Mouse (Mus musculus) midbrain, embryonic 13.5 days (tissue): ENCODE data around the gene 5330417C22Rik. TPM values are rescaled to one million over a fixed set of nuclear protein-coding genes. Genes with fewer than 3 reads are reported as not detected.
A peak's percentile ranks its signal among the peaks of the same experiment; 100 is the strongest.

ENCODE experiments used
- ATAC-seq: fragments of 200-750 bp; cut with Nextera tagmentation; 2 replicates; pipeline ENCODE4 v1.8.0; 2017; ENCODE audit warnings: mild to moderate bottlenecking, moderate TSS enrichment, moderate library complexity
- H3K27ac ChIP-seq: fragments of 300-500 bp; sonication (generic); 2 replicates; pipeline ENCODE4 v1.5.1; 2015; ENCODE audit warnings: inconsistent platforms, mild to moderate bottlenecking, moderate library complexity
- H3K27me3 ChIP-seq: fragments of 300-500 bp; sonication (generic); 2 replicates; pipeline ENCODE4 v1.6.1; 2015; ENCODE audit warnings: mild to moderate bottlenecking, inconsistent platforms
- H3K36me3 ChIP-seq: fragments of 300-500 bp; sonication (generic); 2 replicates; pipeline ENCODE4 v1.6.1; 2015; ENCODE audit warnings: mild to moderate bottlenecking, inconsistent platforms
- H3K4me1 ChIP-seq: fragments of 300-500 bp; sonication (generic); replicated peaks from 2 replicates; pipeline ENCODE4 v1.6.1; 2015; ENCODE audit warnings: inconsistent platforms
- H3K4me2 ChIP-seq: fragments of 300-500 bp; sonication (generic); replicated peaks from 2 replicates; pipeline ENCODE4 v1.6.1; 2015; ENCODE audit warnings: moderate library complexity, mild to moderate bottlenecking, inconsistent platforms
- H3K4me3 ChIP-seq: fragments of 300-500 bp; sonication (generic); replicated peaks from 2 replicates; pipeline ENCODE4 v1.5.1; 2015; ENCODE audit warnings: mild to moderate bottlenecking, inconsistent platforms
- H3K9ac ChIP-seq: fragments of 300-500 bp; sonication (generic); replicated peaks from 2 replicates; pipeline ENCODE4 v1.6.1; 2015; ENCODE audit warnings: mild to moderate bottlenecking, inconsistent platforms
- H3K9me3 ChIP-seq: fragments of 300-500 bp; sonication (generic); 2 replicates; pipeline ENCODE4 v1.6.1; 2016; ENCODE audit warnings: mild to moderate bottlenecking, inconsistent platforms
- WGBS: fragments of 180-500 bp; shearing (Covaris S2); methylation state at CpG from one replicate; pipeline ENCODE4 v1.1.7; 2015; 5-methylcytosine and 5-hydroxymethylcytosine counted together
- polyA plus RNA-seq: library from polyadenylated mRNA; unstranded; fragments of >200 nt; fragmentation: Nextera tagmentation; extraction: Ambion mirVana; gene quantifications from 2 replicates; pipeline ENCODE4 v1.2.1, GENCODE M21; 2015

5330417C22Rik gene
- polyA plus RNA-seq, 1 experiment from 2014 or later, result 7.5 TPM

GRCm38 (mm10) chr3:108562133-108562730 is 25.9 kb upstream of the 5330417C22Rik start, which contains the start of gene Tmem167b:
Gene Tmem167b, minus strand, starts transcription at chr3:108562466.
- Histone ChIP-seq H3K9ac (peak within 1 kb of the TSS; percentile 83), H3K36me3 (peaks cover 30% of the 10 kb centered on the region), H3K27me3 (no peaks in the 10 kb centered on the region), H3K9me3 (no peaks in the 10 kb centered on the region), H3K4me1 (peaks cover 20% of the 10 kb centered on the region), H3K27ac (peak within 1 kb of the TSS; percentile 93), H3K4me2 (peak within 1 kb of the TSS; percentile 75), H3K4me3 (peak within 1 kb of the TSS; percentile 86)
- ATAC-seq, result peak; percentile 99
- WGBS, result under 1% methylated on average over 45 of the region's 45 CpGs

- H3K36me3 ChIP-seq, result peaks cover 35% of the 10 kb centered on the region
- H3K27me3 ChIP-seq, result no peaks in the 10 kb centered on the region
- no peak overlapping the region for H3K4me2 ChIP-seq
- no peak overlapping the region for H3K27ac ChIP-seq
- no peaks in the 10 kb centered on the region for H3K9me3 ChIP-seq
- H3K4me3 ChIP-seq, result no peak overlapping the region
- 93% methylated on average over 4 of the region's 4 CpGs for WGBS
- H3K4me1 ChIP-seq, result peaks cover 24% of the 10 kb centered on the region
- no peak overlapping the region for H3K9ac ChIP-seq
- ATAC-seq, result no peak
Observed at GRCm38 (mm10) chr3:108557888-108558287, 21.6 kb upstream of the 5330417C22Rik start.

GRCm38 (mm10) chr3:108554587-108555312 is 18.4 kb upstream of the 5330417C22Rik start:
- peak overlapping the region; percentile 93 for H3K27ac ChIP-seq
- H3K4me2 ChIP-seq, result peak overlapping the region; percentile 72
- no peaks in the 10 kb centered on the region for H3K27me3 ChIP-seq
- H3K4me3 ChIP-seq, result peak overlapping the region; percentile 74
- peaks cover 29% of the 10 kb centered on the region for H3K36me3 ChIP-seq
- ATAC-seq, result peak; percentile 96
- H3K4me1 ChIP-seq, result peaks cover 8% of the 10 kb centered on the region
- peak overlapping the region; percentile 94 for H3K9ac ChIP-seq
- 20% methylated on average over 20 of the region's 22 CpGs for WGBS
- no peaks in the 10 kb centered on the region for H3K9me3 ChIP-seq

- Histone ChIP-seq H3K27me3 (no peaks in the 10 kb centered on the region), H3K4me3 (peak overlapping the region; percentile 74), H3K9me3 (no peaks in the 10 kb centered on the region), H3K36me3 (peaks cover 23% of the 10 kb centered on the region), H3K27ac (peak overlapping the region; percentile 93), H3K4me2 (peak overlapping the region; percentile 72), H3K4me1 (peaks cover 8% of the 10 kb centered on the region), H3K9ac (peak overlapping the region; percentile 94)
- ATAC-seq, result peak; percentile 80
- WGBS, result under 1% methylated on average over 36 of the region's 42 CpGs
Observed at GRCm38 (mm10) chr3:108554111-108554561, 17.8 kb upstream of the 5330417C22Rik start.

- WGBS, result 84% methylated on average over 11 of the region's 11 CpGs
- no peaks in the 10 kb centered on the region for H3K36me3 ChIP-seq
- H3K4me2 ChIP-seq, result no peak overlapping the region
- no peak overlapping the region for H3K27ac ChIP-seq
- H3K4me3 ChIP-seq, result no peak overlapping the region
- no peaks in the 10 kb centered on the region for H3K9me3 ChIP-seq
- no peak overlapping the region for H3K9ac ChIP-seq
- H3K4me1 ChIP-seq, result peaks cover 5% of the 10 kb centered on the region; the same call in 1 of the 2 replicates
- no peaks in the 10 kb centered on the region for H3K27me3 ChIP-seq
- no peak for ATAC-seq
Observed at GRCm38 (mm10) chr3:108542299-108542698, 6.0 kb upstream of the 5330417C22Rik start.

GRCm38 (mm10) chr3:108537303-108537702 is 967 bp upstream of the 5330417C22Rik start:
- peaks cover 17% of the 10 kb centered on the region for H3K4me1 ChIP-seq
- ATAC-seq, result peak; percentile 55
- H3K9me3 ChIP-seq, result no peaks in the 10 kb centered on the region
- peak overlapping the region; percentile 46; the same call in 1 of the 2 replicates for H3K27ac ChIP-seq
- H3K4me3 ChIP-seq, result peak overlapping the region; percentile 22
- peaks cover 6% of the 10 kb centered on the region; the same call in 1 of the 2 replicates for H3K27me3 ChIP-seq
- H3K4me2 ChIP-seq, result peak overlapping the region; percentile 90
- 6% methylated on average over 17 of the region's 17 CpGs for WGBS
- H3K36me3 ChIP-seq, result no peaks in the 10 kb centered on the region
- H3K9ac ChIP-seq, result no peak overlapping the region

GRCm38 (mm10) chr3:108535896-108536516 is 330 bp downstream of the 5330417C22Rik start:
- ATAC-seq, result peak; percentile 10; the same call in 1 of the 2 replicates
- 6% methylated on average over 15 of the region's 15 CpGs for WGBS
- Histone ChIP-seq H3K4me2 (peak overlapping the region; percentile 90), H3K27ac (peak overlapping the region; percentile 72), H3K36me3 (no peaks in the 10 kb centered on the region), H3K27me3 (peaks cover 6% of the 10 kb centered on the region; the same call in 1 of the 2 replicates), H3K4me3 (peak overlapping the region; percentile 54), H3K9ac (peak overlapping the region; percentile 57), H3K9me3 (no peaks in the 10 kb centered on the region), H3K4me1 (peaks cover 17% of the 10 kb centered on the region)

- Histone ChIP-seq H3K4me3 (no peak within 1 kb of the TSS), H3K27ac (no peak within 1 kb of the TSS), H3K9me3 (no peaks in the 10 kb centered on the region), H3K27me3 (peaks cover 6% of the 10 kb centered on the region; the same call in 1 of the 2 replicates), H3K36me3 (no peaks in the 10 kb centered on the region), H3K9ac (no peak within 1 kb of the TSS), H3K4me2 (no peak within 1 kb of the TSS), H3K4me1 (peaks cover 17% of the 10 kb centered on the region)
- WGBS, result 91% methylated on average over 6 of the region's 6 CpGs
- ATAC-seq, result no peak
Observed at GRCm38 (mm10) chr3:108533951-108534350, 2.4 kb downstream of the 5330417C22Rik start, which contains the start of gene 1700013F07Rik. Gene 1700013F07Rik, plus strand, starts transcription at chr3:108534150.

GRCm38 (mm10) chr3:108533114-108533885 is 3.0 kb downstream of the 5330417C22Rik start:
- Histone ChIP-seq H3K4me1 (peaks cover 17% of the 10 kb centered on the region), H3K27me3 (peaks cover 6% of the 10 kb centered on the region; the same call in 1 of the 2 replicates), H3K36me3 (no peaks in the 10 kb centered on the region), H3K9me3 (no peaks in the 10 kb centered on the region), H3K4me3 (no peak overlapping the region), H3K4me2 (no peak overlapping the region), H3K9ac (no peak overlapping the region), H3K27ac (no peak overlapping the region)
- no peak for ATAC-seq
- WGBS, result 83% methylated on average over 9 of the region's 9 CpGs

GRCm38 (mm10) chr3:108528489-108528888 is 7.8 kb downstream of the 5330417C22Rik start:
- Histone ChIP-seq H3K4me2 (no peak overlapping the region), H3K36me3 (no peaks in the 10 kb centered on the region), H3K4me3 (no peak overlapping the region), H3K27ac (no peak overlapping the region), H3K9me3 (no peaks in the 10 kb centered on the region), H3K4me1 (no peaks in the 10 kb centered on the region), H3K27me3 (no peaks in the 10 kb centered on the region), H3K9ac (no peak overlapping the region)
- ATAC-seq, result no peak
- WGBS, result 92% methylated on average over 8 of the region's 8 CpGs

- no peaks in the 10 kb centered on the region for H3K27me3 ChIP-seq
- no peaks in the 10 kb centered on the region for H3K36me3 ChIP-seq
- H3K9me3 ChIP-seq, result no peaks in the 10 kb centered on the region
- no peak overlapping the region for H3K9ac ChIP-seq
- no peak overlapping the region for H3K4me3 ChIP-seq
- H3K4me2 ChIP-seq, result no peak overlapping the region
- no peak for ATAC-seq
- H3K27ac ChIP-seq, result no peak overlapping the region
- no peaks in the 10 kb centered on the region for H3K4me1 ChIP-seq
- WGBS, result 94% methylated on average over 4 of the region's 4 CpGs
Observed at GRCm38 (mm10) chr3:108523415-108523814, 12.9 kb downstream of the 5330417C22Rik start.
